Mouse (Mus musculus): ENCODE results near the gene Tmbim1.
"Not testable (repeated sequence)": the region's sequence is repeated elsewhere in the genome, so short reads cannot be mapped to it uniquely, and the experiment has no call there.

The Tmbim1 gene

GRCm38 (mm10) chr1:74326916-74327315, 21.5 kb upstream of the Tmbim1 start:
- DNase-seq (ENCODE audit: low spot score), result not testable (repeated sequence)

GRCm38 (mm10) chr1:74321396-74321795, 16.0 kb upstream of the Tmbim1 start:
- DNase-seq (ENCODE audit: low spot score), result no peak

DNA sequence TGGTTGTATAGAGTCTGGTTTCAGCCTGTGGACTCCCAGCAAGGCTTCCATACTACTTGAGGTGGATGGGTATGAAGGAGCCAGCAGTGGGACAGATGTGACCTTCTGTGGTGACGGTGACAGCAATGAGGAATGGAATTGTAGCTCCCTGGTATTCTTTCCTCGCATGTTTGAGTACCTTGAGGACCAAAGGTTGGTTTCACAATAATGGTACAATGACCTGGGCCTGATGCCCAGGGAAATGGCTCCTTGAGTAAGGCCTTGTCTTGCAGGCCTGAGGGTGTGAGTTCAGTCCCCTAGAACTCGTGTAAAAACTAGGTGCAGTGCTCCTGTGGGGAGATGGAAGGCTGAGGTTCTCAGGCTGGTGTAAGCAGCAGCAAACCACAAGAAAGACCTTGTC, 13.3 kb upstream of the Tmbim1 start:
- DNase-seq (ENCODE audit: low spot score), result no peak

GRCm38 (mm10) chr1:74316114-74316827, 10.8 kb upstream of the Tmbim1 start:
- no peak for DNase-seq (ENCODE audit: low spot score)

GRCm38 (mm10) chr1:74314796-74315195, 9.4 kb upstream of the Tmbim1 start:
- no peak for DNase-seq (ENCODE audit: low spot score)

DNA sequence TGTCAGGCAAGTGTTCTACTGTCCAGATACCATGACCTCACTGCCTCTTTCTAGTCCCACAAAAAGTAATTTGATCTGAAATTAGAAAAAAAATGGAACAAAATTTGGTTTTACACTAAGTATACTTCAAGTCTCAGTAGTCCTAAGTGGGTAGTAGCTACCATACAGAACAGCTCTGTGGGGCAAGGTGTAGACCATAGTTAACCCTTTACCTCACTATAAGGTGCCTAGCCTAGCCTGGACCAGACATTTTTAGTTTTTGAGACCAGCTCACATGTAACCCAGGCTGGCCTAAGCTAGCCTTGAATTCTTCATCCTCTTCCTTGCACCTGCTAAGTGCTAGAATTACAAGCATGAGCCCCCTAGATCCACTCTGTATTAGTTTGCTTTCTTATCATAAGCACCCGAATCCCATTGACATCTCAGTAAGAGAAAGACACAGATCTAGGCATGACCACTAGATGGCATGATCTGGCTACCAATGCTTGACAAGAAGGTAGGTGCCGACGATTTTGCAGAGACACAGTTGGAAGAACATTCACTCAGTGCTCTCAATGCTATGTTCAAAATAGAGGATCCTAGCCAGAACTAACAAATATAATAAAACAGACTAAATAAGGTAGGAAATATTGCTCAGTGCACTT, 7.7 kb upstream of the Tmbim1 start:
- peak; percentile 76 for DNase-seq (ENCODE audit: low spot score)

- DNase-seq (ENCODE audit: low spot score), result peak; percentile 66
Observed at GRCm38 (mm10) chr1:74309767-74310166, 4.3 kb upstream of the Tmbim1 start.

DNA sequence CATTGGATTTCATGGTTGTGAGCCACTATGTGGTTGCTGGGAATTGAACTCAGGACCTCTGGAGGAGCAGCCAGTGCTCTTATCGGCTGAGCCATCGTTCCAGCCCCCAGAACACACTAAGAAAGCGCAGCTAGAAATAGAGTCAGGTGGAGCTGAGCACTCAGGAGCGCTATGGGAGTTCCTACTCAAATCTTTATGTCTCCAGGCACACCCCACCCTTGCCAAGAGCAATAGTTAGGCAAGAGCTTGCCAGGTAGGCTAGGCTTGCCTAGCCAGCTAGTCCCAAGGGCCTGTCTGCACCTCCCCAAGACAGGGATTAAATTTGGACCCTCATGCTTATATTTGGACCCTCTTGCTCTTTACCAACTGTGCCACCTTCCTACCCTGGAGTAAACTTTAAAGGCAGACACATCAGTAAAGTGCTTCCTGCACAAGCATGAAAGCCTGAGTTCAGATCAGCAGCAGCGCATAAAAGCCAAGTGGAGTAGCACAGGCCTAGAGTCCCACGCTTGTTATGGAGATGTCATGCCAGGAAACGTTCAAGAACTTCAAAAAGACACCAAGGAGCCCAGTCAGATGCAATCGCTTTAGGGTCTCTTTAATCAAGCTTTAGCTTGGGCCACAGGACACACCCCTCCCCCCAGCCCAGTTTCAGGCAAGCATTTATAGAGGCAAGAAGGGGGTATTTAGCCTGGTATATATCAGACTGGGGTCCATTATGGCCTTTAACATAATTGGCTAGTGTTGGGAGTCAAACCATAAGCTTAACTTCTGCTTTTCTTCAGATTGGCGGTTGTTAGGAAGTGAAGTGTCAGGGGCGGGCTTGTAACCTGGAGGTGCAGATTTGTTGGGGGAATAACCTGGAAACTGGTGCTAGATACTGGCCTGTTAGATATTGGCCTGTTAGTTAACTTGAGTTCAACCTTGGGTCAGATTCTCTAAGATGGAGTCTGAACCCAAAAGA, 2.9 kb upstream of the Tmbim1 start:
- no peak for DNase-seq (ENCODE audit: low spot score)

GRCm38 (mm10) chr1:74307146-74307545, 1.7 kb upstream of the Tmbim1 start:
- peak; percentile 78 for DNase-seq (ENCODE audit: low spot score)

DNA sequence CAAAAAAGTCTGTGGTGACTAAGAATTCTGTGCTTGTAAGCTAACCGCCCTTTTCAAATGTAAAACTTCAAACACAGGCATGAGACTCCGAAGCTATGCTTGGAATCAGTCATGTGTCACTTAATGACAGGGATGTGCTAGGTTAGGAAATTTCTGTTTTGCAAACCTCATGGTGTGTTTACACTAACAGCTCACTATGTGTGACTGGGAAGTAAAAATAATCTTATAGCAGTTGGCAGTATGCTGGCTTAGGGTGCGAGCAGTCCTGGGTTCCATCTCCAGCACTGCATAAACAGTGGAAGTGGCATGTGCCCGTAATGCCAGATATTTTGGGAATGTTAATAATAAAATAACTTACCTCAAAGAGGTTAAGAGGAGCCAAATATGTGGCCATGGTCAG, 476 bp downstream of the Tmbim1 start:
- DNase-seq (ENCODE audit: low spot score), result no peak

DNA sequence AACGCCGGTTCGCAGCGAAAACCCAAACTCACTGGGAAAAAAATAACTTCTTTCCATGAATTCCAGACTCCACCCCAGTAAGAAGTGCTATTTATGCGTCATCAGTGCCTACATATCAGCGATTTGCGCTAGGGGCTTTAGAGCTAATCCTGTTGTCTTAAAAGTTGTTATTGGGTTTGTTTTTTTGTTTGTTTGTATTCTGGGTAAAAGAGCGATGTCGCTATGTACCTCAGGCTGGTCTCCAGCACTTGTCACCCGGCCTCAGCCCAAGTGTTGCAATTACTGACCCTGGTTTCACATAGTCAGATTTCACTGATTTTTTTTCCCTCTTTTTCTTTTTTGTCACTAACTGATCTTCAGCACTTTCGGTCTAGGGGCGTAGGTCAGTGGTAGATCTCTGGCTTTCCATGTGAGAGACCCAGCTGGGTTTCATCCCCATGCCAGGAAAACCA, 1.1 kb downstream of the Tmbim1 start:
- DNase-seq (ENCODE audit: low spot score), result no peak

GRCm38 (mm10) chr1:74303509-74304338, 1.7 kb downstream of the Tmbim1 start:
- DNase-seq (ENCODE audit: low spot score), result peak; percentile 85

DNA sequence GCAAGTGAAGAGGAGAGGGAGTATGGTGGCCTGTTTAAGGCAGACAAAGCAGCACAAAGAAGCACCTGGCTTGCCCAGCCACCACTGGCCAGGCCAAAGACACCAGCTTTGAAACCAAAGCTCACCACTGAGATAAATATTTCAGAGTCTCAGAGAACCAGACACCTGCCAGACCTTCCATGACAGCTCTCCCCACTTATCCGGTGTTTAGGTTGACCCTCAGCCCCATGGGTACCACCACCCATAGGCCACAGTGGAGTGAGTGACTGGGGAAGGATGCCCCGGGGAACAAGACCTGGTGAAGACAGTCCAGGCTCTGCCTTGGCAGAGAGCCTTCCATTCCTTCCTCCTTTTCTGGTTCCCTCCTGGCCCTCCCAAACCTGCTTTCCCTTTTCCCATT, 2.6 kb downstream of the Tmbim1 start:
- DNase-seq (ENCODE audit: low spot score), result no peak

GRCm38 (mm10) chr1:74302229-74302628, 3.2 kb downstream of the Tmbim1 start:
- no peak for DNase-seq (ENCODE audit: low spot score)

- DNase-seq (ENCODE audit: low spot score), result no peak
Observed at GRCm38 (mm10) chr1:74300347-74301110, 4.9 kb downstream of the Tmbim1 start.

DNA sequence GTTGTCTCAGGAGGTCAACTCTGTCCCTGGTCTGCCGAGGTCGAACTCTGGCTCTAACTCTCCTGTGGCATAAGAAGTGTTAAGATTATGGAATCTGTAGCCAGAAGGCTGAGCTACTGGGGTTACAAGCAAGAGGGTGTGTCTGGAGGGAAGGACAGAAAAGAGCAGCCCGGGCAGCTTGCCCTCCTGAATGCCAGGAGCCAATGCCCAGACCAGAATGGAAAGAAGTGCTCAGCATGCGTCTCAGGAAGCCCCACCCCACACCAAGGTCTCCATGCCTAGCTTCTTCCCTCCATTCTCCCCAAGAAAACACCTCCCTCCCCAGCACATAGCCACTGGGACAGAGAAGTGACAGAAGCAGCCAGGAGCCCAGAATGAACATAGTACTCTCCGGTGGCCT, 6.4 kb downstream of the Tmbim1 start:
- DNase-seq (ENCODE audit: low spot score), result no peak

GRCm38 (mm10) chr1:74298157-74298750, 7.2 kb downstream of the Tmbim1 start:
- DNase-seq (ENCODE audit: low spot score), result no peak

GRCm38 (mm10) chr1:74297269-74297668, 8.2 kb downstream of the Tmbim1 start:
- no peak for DNase-seq (ENCODE audit: low spot score)

- DNase-seq (ENCODE audit: low spot score), result no peak
Observed at GRCm38 (mm10) chr1:74296477-74296876, 8.9 kb downstream of the Tmbim1 start.

DNA sequence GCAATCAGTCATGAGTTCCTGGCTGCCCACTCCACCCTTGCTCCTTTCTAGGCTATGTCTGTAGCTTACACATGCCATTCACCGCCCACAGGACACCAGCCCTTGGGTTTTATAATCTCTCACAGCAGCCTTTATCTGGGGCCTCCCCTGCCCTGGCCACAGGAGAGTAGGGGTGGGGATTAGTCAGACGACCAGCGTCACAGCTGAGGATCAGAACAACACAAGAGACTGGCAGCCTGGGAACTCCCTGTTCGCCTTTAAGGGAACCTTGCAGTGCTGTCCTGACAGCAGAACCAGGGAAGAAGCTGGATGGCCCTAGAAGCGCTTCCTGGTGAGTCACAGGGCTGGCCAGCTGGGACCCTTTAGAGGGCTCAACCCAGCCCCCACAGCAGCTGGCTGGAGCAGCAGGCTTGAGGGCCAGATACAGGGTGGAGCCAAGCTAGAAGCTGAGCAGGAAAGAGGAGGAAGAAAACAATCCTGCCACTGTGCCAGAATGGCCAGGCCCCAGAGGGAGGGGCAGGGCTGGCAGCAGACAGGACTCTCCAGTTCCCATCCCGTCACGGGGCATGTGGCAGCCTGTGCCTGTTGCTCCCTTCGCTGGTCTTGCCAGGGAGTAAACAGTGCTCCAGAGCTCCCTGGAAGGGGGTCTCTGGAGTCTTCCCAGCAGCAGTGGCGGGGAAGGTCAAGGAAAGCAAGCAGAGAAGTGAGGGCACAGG, 9.8 kb downstream of the Tmbim1 start:
- peak; percentile 72 for DNase-seq (ENCODE audit: low spot score)
